Mouse (Mus musculus) naive thymus-derived CD4-positive, alpha-beta T cell, adult 5 months (primary cell): Measurements from ENCODE around the gene Gm14862. TPM values are rescaled to one million over a fixed set of nuclear protein-coding genes. Genes with fewer than 3 reads are reported as not detected.

Source experiments
- polyA plus RNA-seq: library from polyadenylated mRNA; unstranded; fragments of 100-300 nt; shearing (Covaris generic); gene quantifications from one replicate; pipeline ENCODE4 v1.2.1, GENCODE M21; 2017

Gm14862 gene
- polyA plus RNA-seq = not detected

DNA sequence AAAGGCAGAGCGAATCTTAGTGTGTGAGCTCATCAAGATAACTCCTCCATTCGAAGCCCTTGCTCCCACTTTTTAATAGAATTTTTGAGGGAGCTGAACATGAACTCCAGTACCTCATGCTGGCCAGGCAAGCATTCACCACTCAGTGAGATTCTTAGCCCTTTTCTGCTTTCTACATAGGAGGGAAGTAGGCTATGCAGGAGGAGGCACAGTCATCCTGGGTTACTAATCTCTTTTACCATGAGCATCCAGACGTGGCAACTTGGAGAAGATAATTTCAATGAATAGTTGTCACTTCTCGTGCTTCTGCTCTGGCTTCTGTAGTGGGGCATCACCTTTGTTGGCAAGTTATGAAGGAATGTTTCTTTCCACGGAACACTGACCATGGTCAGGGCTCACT, at the start of gene Gm14862:
Gene Gm14862 (minus strand): TSS at position 134 of the 400 bp plus-strand sequence.

DNA sequence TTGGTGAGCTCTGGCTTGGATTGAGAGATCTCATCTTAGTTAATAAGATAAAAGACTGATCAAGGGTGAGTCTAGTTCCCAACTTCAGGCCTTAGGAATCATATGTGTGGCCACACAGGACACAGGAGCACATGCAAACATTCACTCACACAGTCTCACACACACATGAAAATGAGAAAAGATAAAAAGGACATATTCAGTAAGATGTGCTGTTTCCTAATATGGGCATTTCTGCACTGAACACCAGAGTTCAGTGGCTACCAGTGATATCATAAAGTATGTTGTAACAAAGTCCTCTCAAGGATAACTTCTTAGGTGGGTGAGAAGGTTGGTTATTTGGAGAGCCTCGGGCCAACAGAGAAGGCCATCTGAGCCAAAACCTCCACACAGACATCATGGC, 26.8 kb upstream of the Gm14862 start, which contains the start of gene H2al1m:
Gene H2al1m (plus strand): TSS at position 301 of the 400 bp plus-strand sequence.

DNA sequence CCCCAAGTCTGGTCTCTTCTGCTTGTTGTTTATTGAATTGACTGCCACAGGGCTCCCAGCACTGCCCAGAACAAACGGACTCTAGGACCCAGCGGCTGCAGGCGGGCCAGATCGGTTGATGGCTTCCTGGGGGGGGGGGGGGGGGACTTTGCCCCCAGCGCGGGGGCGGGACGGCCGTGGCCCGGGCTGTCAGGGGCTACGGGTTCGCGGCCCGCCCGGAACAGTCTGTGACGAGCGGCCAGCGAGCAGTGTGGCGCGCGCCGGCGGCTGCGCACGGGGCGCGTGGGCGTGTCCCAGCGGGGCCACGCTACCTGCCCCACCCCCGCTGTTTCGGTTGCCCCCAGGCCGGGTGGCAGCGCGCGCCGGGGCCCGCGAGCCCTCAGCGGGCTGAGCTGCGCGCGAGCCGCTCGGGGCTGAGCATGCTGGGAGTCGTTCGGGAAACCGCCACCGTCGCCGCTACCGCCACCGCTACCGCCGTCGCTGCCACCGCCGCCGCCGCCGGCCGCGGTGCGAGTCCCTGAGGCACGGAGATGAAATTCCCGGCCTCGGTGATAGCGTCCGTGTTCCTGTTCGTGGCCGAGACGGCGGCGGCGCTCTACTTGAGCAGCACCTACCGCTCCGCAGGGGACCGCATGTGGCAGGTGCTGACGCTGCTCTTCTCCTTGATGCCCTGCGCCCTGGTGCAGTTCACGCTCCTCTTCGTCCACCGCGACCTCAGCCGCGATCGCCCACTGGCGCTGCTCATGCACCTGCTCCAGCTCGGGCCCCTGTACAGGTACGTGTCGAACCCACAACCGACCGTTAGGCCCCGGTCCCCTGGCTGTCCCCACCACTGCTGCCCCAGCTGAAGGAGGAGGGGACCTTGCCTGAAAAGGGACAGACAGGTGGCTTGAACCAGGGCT, 16.0 kb upstream of the Gm14862 start, which contains the start of gene Xk:
Gene Xk (plus strand): TSS at position 297 of the 902 bp plus-strand sequence.

Other genes with a start within 250 kb of the Gm14862 start
- not detected for gene Fthl17e, start 223.4 kb downstream of the Gm14862 start, polyA plus RNA-seq
- not detected for gene Fthl17f, start 193.9 kb downstream of the Gm14862 start, polyA plus RNA-seq
- gene 4930402K13Rik, start 152.3 kb downstream of the Gm14862 start, polyA plus RNA-seq = not detected
- gene Lancl3, start 57.0 kb downstream of the Gm14862 start, polyA plus RNA-seq = 0.09 TPM
- gene Xk, start 15.9 kb upstream of the Gm14862 start, polyA plus RNA-seq = 1.3 TPM
- 0.68 TPM for gene H2al1m, start 26.9 kb upstream of the Gm14862 start, polyA plus RNA-seq
- gene H2al1k, start 93.7 kb upstream of the Gm14862 start, polyA plus RNA-seq = not detected
- not detected for gene Cybb, start 230.9 kb upstream of the Gm14862 start, polyA plus RNA-seq